Mouse (Mus musculus) right cerebral cortex, postnatal 10 days (tissue): ENCODE results near the gene Arhgef12.

Source experiments
- DNase-seq, 2 experiments: peaks; one replicate each; pipeline ENCODE4 v3.0.0; 2021; ENCODE audit warnings: low spot score in 2 of 2

Gene Arhgef12

GRCm38 (mm10) chr9:42920190-42920589 lies 186.8 kb downstream of the Arhgef12 start:
- peak; percentile 63 to 66 for DNase-seq

DNA sequence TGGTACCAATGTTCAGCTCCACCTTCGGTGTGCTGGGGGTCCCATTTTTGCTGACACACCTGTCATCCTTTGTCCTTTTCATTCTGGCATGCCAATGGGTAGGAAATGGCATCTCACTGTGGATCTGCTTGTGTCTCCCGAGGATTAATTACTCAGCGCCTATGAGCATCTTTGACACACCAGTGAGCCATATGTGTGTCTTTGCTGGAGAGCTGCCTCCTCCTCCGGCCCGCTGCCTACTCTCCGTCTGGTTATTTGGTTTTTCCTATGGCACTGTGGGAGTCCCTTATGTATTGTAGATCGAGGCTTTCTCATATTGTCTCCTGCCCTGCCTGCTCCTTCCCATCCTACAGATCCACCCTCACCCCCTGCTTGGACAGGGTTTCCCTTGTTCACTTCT lies 189.1 kb downstream of the Arhgef12 start:
- DNase-seq = peak in 1 of 2 experiments; percentile 42
